Mouse (Mus musculus) cerebellum, adult 2 months (tissue): ENCODE data around the gene Dnttip1. TPM values are rescaled to one million over a fixed set of nuclear protein-coding genes. Genes with fewer than 3 reads are reported as not detected.

Experiments
- DNase-seq, 2 experiments: peaks; one replicate each; pipeline ENCODE4 v3.0.0; 2021
- H3K27ac ChIP-seq: fragments of 200-500 bp; 2 replicates; pipeline ENCODE4 v1.5.1; 2012; ENCODE audit warnings: low read length, control low read depth, inconsistent platforms; ENCODE audit not compliant: insufficient read depth
- H3K27me3 ChIP-seq: fragments of 200-500 bp; 2 replicates; pipeline ENCODE4 v1.6.1; 2012; ENCODE audit warnings: inconsistent platforms, mild to moderate bottlenecking, low read length, moderate library complexity; ENCODE audit not compliant: control insufficient read depth, insufficient read depth
- H3K4me1 ChIP-seq: fragments of 200-500 bp; 2 replicates; pipeline ENCODE4 v1.6.1; 2011; ENCODE audit warnings: low read length; ENCODE audit not compliant: control insufficient read depth, insufficient read depth
- H3K4me3 ChIP-seq: fragments of 200-500 bp; replicated peaks from 2 replicates; pipeline ENCODE3; 2011; ENCODE audit warnings: mild to moderate bottlenecking, low read depth, low read length, control low read depth; ENCODE audit not compliant: insufficient read depth
- CTCF ChIP-seq: fragments of 200-500 bp; IDR thresholded peaks from 2 replicates; pipeline ENCODE4 v1.5.1; 2011; ENCODE audit warnings: low read depth, mild to moderate bottlenecking, control low read depth, low read length, moderate library complexity, borderline replicate concordance; ENCODE audit not compliant: insufficient read depth
- POLR2A ChIP-seq: fragments of 200-500 bp; IDR thresholded peaks from 2 replicates; pipeline ENCODE4 v1.6.1; 2011; ENCODE audit warnings: low read length, control low read depth, borderline replicate concordance; ENCODE audit not compliant: insufficient read depth
- WGBS: fragments of 180-500 bp; shearing (Covaris S2); methylation state at CpG from one replicate; pipeline ENCODE4 v1.1.7; 2018; 5-methylcytosine and 5-hydroxymethylcytosine counted together
- polyA plus RNA-seq: library from polyadenylated mRNA; depleted of rRNA; stranded (reverse); fragments of >200 nt; gene quantifications from 2 replicates; pipeline ENCODE4 v1.2.3, GENCODE M21; 2012

Gene Dnttip1
- polyA plus RNA-seq, 1 experiment, result 44.3 TPM

DNA sequence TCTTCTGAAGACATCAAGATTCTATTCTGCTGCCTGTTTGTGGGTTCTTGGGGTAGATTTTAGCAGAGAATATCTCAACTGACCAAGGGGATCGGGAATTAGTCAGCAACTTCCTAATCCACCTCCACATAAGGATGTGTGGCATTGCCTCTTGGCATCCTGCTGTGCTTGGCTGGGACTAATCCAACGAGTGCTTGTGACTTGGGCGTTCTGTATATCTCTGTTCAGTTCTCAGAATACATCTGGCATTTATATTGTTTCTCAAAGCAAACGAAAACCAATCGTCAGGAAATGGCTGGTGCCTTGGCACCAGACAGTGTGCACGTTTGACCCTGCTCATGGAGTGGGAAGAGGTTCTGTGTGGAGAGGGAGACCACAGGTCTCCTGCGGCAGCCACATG is 5.9 kb upstream of the Dnttip1 start:
- no peaks in the 10 kb centered on the region for H3K27me3 ChIP-seq
- peaks cover 1% of the 10 kb centered on the region; the same call in 1 of the 2 replicates for H3K4me1 ChIP-seq
- no peak overlapping the region for H3K4me3 ChIP-seq
- H3K27ac ChIP-seq, result no peak overlapping the region
- WGBS, result 40% methylated on average over 7 of the region's 7 CpGs
- no peak for TF ChIP-seq CTCF
- no peak for TF ChIP-seq POLR2A
- DNase-seq, result no peak

DNA sequence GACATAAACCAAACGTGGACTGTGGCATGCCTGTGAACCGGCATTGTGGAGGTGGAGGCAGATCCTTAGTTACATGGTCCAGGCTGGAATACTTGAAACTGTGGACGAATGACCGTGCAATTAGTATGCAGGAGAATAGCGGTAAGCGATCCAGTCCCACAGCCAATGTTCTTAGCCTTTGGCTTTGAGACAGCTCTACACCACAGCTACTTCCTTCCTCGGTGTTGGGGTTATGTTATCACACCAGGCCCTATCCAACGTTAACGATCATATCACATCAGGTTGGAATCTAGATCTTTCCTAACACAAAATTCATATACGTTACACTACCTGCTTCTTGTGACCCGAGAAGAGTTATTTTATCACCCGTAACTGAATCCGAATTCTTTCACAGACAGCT is 796 bp upstream of the Dnttip1 start:
- no peak for DNase-seq
- WGBS, result 62% methylated on average over 13 of the region's 13 CpGs
- H3K27me3 ChIP-seq, result no peaks in the 10 kb centered on the region
- H3K4me3 ChIP-seq, result peak overlapping the region; percentile 91
- no peak overlapping the region for H3K27ac ChIP-seq
- H3K4me1 ChIP-seq, result peaks cover 12% of the 10 kb centered on the region
- TF ChIP-seq CTCF (no peak), POLR2A (no peak)

DNA sequence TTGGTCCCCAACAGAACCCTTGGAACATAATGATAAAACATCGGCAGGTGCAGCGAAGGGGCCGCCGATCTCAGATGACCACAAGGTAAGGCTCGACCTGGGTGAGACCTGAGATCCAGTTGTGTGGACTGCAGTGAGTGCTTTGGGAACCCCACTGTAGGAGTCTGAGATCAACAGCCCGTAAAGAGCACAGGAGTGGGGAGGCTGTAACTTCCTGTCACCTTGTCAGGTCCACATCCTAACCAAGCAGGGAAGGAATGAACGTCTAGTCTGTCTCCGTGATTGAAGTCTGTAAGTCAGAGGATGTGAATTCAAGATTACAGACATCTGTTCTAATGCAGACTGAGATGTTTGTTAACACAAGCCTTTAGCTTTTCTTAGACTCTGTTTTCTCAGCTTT is 910 bp downstream of the Dnttip1 start:
- Histone ChIP-seq H3K27me3 (no peaks in the 10 kb centered on the region), H3K27ac (no peak overlapping the region; the same call in 1 of the 2 replicates), H3K4me3 (peak overlapping the region; percentile 91), H3K4me1 (peaks cover 12% of the 10 kb centered on the region)
- DNase-seq, result no peak
- no peak for TF ChIP-seq CTCF
- TF ChIP-seq POLR2A, result no peak
- 47% methylated on average over 8 of the region's 8 CpGs for WGBS

DNA sequence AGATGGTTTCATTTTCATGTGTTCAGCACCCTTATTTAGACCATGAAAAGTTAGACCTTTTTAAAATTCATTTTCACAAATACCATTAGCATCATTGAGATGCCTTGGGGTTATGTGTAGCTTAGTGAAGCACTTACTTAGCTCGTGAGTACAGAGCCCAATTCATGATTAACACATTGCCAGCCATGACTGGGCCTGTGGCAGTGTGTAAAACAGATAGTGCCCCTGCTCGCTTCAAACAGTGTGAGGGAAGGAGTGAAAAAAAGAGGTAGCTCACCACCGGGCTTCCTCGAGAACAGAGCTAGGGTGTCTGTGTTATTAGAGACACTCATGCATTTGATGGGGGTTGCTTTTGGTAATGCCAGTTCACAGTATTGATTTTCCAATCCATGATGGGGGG is 2.4 kb downstream of the Dnttip1 start:
- H3K4me3 ChIP-seq, result no peak overlapping the region
- DNase-seq, result no peak
- no peak for TF ChIP-seq CTCF
- no peak for TF ChIP-seq POLR2A
- 78% methylated on average over 4 of the region's 4 CpGs for WGBS
- H3K4me1 ChIP-seq, result peaks cover 12% of the 10 kb centered on the region
- H3K27ac ChIP-seq, result no peak overlapping the region
- no peaks in the 10 kb centered on the region for H3K27me3 ChIP-seq

DNA sequence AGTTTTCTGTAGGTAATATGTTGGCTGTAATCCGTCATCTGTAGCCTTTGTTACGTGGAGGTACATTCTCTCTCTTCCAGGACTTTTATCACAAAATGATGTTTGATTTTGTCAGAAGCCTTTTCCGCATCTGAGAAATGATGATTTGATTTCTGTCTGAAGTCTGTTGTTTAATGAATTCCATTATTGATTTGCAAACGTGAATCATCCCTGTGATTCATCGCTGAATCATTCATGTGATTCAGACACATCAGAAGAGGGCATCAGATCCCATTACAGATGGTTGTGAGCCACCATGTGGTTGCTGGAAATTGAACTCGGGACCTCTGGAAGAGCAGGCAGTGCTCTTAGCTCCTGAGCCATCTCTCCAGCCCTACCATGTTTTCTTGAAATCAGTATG is 3.2 kb downstream of the Dnttip1 start:
- Histone ChIP-seq H3K27me3 (no peaks in the 10 kb centered on the region), H3K27ac (no peak overlapping the region), H3K4me1 (peaks cover 12% of the 10 kb centered on the region), H3K4me3 (no peak overlapping the region)
- 82% methylated on average over 6 of the region's 6 CpGs for WGBS
- TF ChIP-seq CTCF, result no peak
- no peak for TF ChIP-seq POLR2A
- no peak for DNase-seq

DNA sequence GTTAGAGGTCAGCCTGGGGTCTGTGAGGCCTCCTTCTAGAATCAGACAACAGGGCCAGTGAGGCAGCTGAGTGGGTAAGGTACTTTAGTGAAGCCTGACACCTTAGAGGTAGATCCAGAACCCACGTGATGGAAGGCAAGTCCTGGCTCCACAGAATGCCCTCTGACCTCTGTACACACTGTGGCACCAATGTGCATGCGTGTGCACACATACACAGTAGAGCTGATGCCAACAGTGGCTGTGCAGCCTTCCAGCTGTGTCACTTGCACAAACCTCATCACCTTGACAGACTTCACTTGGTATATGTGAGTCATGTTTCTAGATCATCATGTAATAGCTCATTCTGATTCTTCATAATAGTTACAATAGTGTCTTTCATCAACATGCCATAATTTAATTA is 6.7 kb downstream of the Dnttip1 start:
- TF ChIP-seq CTCF (no peak), POLR2A (no peak)
- no peak for DNase-seq
- Histone ChIP-seq H3K4me3 (no peak overlapping the region), H3K27ac (no peak overlapping the region), H3K27me3 (no peaks in the 10 kb centered on the region), H3K4me1 (peaks cover under 1% of the 10 kb centered on the region)
- WGBS, result 84% methylated on average over 2 of the region's 2 CpGs

DNA sequence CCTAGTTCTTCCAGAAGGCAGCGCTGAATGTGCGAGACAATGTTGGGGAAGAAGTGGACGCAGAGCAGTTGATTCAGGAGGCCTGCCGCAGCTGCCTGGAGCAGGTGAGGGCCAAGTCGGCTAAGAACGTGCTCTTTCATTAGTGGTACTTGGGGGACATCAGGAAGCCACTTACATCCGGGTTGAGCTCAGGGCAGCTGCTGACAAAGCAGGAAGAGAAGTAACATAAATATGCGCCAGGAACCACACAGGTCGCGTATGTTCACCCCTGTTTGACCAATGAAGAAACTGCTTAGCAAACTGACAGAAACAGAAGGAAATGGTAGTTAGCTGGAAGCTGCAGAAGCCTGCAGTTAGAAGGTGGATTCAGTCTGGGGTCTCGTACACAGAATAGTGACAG is 8.3 kb downstream of the Dnttip1 start:
- H3K4me1 ChIP-seq, result no peaks in the 10 kb centered on the region; the same call in 1 of the 2 replicates
- H3K4me3 ChIP-seq, result no peak overlapping the region
- no peaks in the 10 kb centered on the region for H3K27me3 ChIP-seq
- WGBS, result 88% methylated on average over 11 of the region's 11 CpGs
- no peak overlapping the region for H3K27ac ChIP-seq
- no peak for DNase-seq
- TF ChIP-seq POLR2A (no peak), CTCF (no peak)

DNA sequence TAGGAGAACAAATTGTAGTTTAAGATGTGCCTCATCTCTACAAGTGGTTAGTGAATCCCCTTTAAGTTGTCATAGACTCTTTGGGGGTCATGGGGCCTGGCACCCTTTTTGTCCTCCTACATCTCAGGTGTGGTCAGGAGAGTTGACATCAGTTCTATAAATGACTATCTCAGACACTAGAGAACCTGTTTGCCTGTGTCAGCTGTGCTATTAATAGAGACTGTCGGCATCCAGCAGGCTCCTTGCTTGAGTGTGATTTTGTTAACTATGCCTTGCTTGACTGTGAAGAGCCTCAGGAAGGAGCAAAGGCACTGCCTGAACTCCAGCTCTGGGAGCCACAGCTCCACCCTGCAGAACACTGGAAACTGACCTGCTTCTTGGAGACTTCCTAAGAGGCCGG is 9.0 kb downstream of the Dnttip1 start:
- WGBS, result 43% methylated on average over 2 of the region's 2 CpGs
- no peak for DNase-seq
- no peaks in the 10 kb centered on the region; the same call in 1 of the 2 replicates for H3K4me1 ChIP-seq
- TF ChIP-seq CTCF, result no peak
- TF ChIP-seq POLR2A, result no peak
- no peaks in the 10 kb centered on the region for H3K27me3 ChIP-seq
- no peak overlapping the region for H3K4me3 ChIP-seq
- H3K27ac ChIP-seq, result no peak overlapping the region
